In genomic region chr3:68693441-68694048, GRCm38 (mm10) we compare ENCODE assay signal across 7 mouse cellular contexts. TPM values are rescaled to one million over a fixed set of nuclear protein-coding genes. Genes with fewer than 3 reads are reported as not detected.
DNase-seq lines count a peak whose midpoint lies in the region; ATAC-seq lines count a peak whose summit lies in the region.

No protein-coding gene starts in this region.

- no peaks in the 10 kb centered on the region for H3K27me3 ChIP-seq in heart, embryonic 10.5 days (ENCODE audit: insufficient read depth, poor library complexity, severe bottlenecking)
- H3K27me3 ChIP-seq in lung, embryonic 16.5 days (ENCODE audit: control insufficient read depth, insufficient read depth, low read depth, low read length), result no peaks in the 10 kb centered on the region
- H3K27me3 ChIP-seq in splenic B cell, adult 2 months (ENCODE audit: control insufficient read depth, insufficient read depth, low read length, poor library complexity, severe bottlenecking), result no peaks in the 10 kb centered on the region

- DNase-seq in urinary bladder, postnatal 14 days (ENCODE audit: low spot score), result peak; percentile 70
- no peak for DNase-seq in urinary bladder, postnatal 10 days (ENCODE audit: low spot score)
- peak; percentile 19 to 28 for DNase-seq in cerebellum, postnatal 36 days
- DNase-seq in heart, embryonic 10.5 days (ENCODE audit: low spot score), result peak; percentile 58
- DNase-seq in layer of hippocampus, postnatal 25 days (ENCODE audit: extremely low spot score in 1 of 2, low spot score in 1 of 2), result peak; percentile 41 to 58
- DNase-seq in splenic B cell, adult 2 months (ENCODE audit: low read depth, low spot score), result peak; percentile 74

- no peak overlapping the region for H3K27ac ChIP-seq in heart, embryonic 10.5 days
- peak overlapping the region; percentile 76 for H3K27ac ChIP-seq in lung, embryonic 16.5 days (ENCODE audit: low read length)

- 47% methylated on average over 11 of the region's 11 CpGs for WGBS in heart, embryonic 10.5 days
- 37% methylated on average over 11 of the region's 11 CpGs for WGBS in lung, embryonic 16.5 days

- no peak overlapping the region for H3K9ac ChIP-seq in lung, embryonic 16.5 days (ENCODE audit: low read length)

- H3K4me2 ChIP-seq in lung, embryonic 16.5 days (ENCODE audit: low read depth, low read length), result no peak overlapping the region; the same call in 1 of the 2 replicates

- H3K9me3 ChIP-seq in heart, embryonic 10.5 days, result no peaks in the 10 kb centered on the region
- H3K9me3 ChIP-seq in lung, embryonic 16.5 days (ENCODE audit: control insufficient read depth, low read length), result no peaks in the 10 kb centered on the region

- H3K36me3 ChIP-seq in heart, embryonic 10.5 days, result no peaks in the 10 kb centered on the region
- no peaks in the 10 kb centered on the region for H3K36me3 ChIP-seq in lung, embryonic 16.5 days (ENCODE audit: control insufficient read depth, insufficient read depth, low read length)
- peaks cover 7% of the 10 kb centered on the region for H3K36me3 ChIP-seq in splenic B cell, adult 2 months (ENCODE audit: control insufficient read depth, insufficient read depth, low read length, poor library complexity, severe bottlenecking)

- peak; percentile 91 for ATAC-seq in lung, embryonic 16.5 days (ENCODE audit: low read depth)

- H3K4me3 ChIP-seq in heart, embryonic 10.5 days, result no peak overlapping the region
- no peak overlapping the region for H3K4me3 ChIP-seq in lung, embryonic 16.5 days (ENCODE audit: low read length)

- H3K4me1 ChIP-seq in heart, embryonic 10.5 days, result peaks cover 31% of the 10 kb centered on the region
- peaks cover 19% of the 10 kb centered on the region for H3K4me1 ChIP-seq in lung, embryonic 16.5 days (replicated peaks; ENCODE audit: control insufficient read depth, insufficient read depth, low read length)

RNA-seq across cellular contexts. Expression of gene Il12a, which starts 3.1 kb away (rescaled TPM):
- polyA plus RNA-seq in heart, embryonic 10.5 days (2016; fragmentation: Nextera tagmentation; extraction: Ambion mirVana), result 0.35 and 0.41 TPM in 2 replicates
- under 1 TPM; 0.28 to 0.42 TPM for total RNA-seq in layer of hippocampus, postnatal 25 days (2021)
- 0.33 TPM in 2 replicates for polyA plus RNA-seq in lung, embryonic 16.5 days (2015; fragmentation: Nextera tagmentation; extraction: Ambion mirVana)
